Mouse (Mus musculus) kidney, embryonic 14.5 days (tissue): ENCODE measurements around the gene Gm17455. TPM values are rescaled to one million over a fixed set of nuclear protein-coding genes. Genes with fewer than 3 reads are reported as not detected.
A peak's percentile ranks its signal among the peaks of the same experiment; 100 is the strongest.

ENCODE experiments used
- ATAC-seq: fragments of 200-750 bp; cut with Nextera tagmentation; 2 replicates; pipeline ENCODE4 v1.8.0; 2017; ENCODE audit warnings: moderate number of reproducible peaks, mild to moderate bottlenecking, moderate TSS enrichment, moderate library complexity; ENCODE audit not compliant: low FRiP score, low TSS enrichment
- H3K27ac ChIP-seq: fragments of 300-500 bp; sonication (generic); 2 replicates; pipeline ENCODE4 v1.5.1; 2014; ENCODE audit warnings: low read depth, mild to moderate bottlenecking, low read length, moderate library complexity, mixed read lengths
- H3K27me3 ChIP-seq: fragments of 300-500 bp; sonication (generic); 2 replicates; pipeline ENCODE4 v1.6.1; 2014; ENCODE audit warnings: mild to moderate bottlenecking, low read length; ENCODE audit not compliant: control insufficient read depth, insufficient read depth
- H3K36me3 ChIP-seq: fragments of 300-500 bp; sonication (generic); 2 replicates; pipeline ENCODE4 v1.6.1; 2014; ENCODE audit warnings: low read length, mixed read lengths; ENCODE audit not compliant: control insufficient read depth, insufficient read depth
- H3K4me1 ChIP-seq: fragments of 300-500 bp; sonication (generic); 2 replicates; pipeline ENCODE4 v1.6.1; 2014; ENCODE audit warnings: low read length, mixed read lengths; ENCODE audit not compliant: control insufficient read depth, insufficient read depth
- H3K4me2 ChIP-seq: fragments of 300-500 bp; sonication (generic); replicated peaks from 2 replicates; pipeline ENCODE4 v1.6.1; 2014; ENCODE audit warnings: low read depth, mild to moderate bottlenecking, low read length
- H3K4me3 ChIP-seq: fragments of 300-500 bp; sonication (generic); 2 replicates; pipeline ENCODE4 v1.5.1; 2014; ENCODE audit warnings: mild to moderate bottlenecking, low read length
- H3K9ac ChIP-seq: fragments of 300-500 bp; sonication (generic); 2 replicates; pipeline ENCODE4 v1.6.1; 2014; ENCODE audit warnings: low read depth, mild to moderate bottlenecking, low read length, moderate library complexity
- H3K9me3 ChIP-seq: fragments of 300-500 bp; sonication (generic); 2 replicates; pipeline ENCODE4 v1.6.1; 2016; ENCODE audit warnings: low read length; ENCODE audit not compliant: control insufficient read depth
- WGBS: fragments of 180-500 bp; shearing (Covaris S2); extraction: QIAGEN DNeasy Blood & Tissue Kit; methylation state at CpG from one replicate; pipeline ENCODE4 v1.1.7; 2014; 5-methylcytosine and 5-hydroxymethylcytosine counted together
- polyA plus RNA-seq: library from polyadenylated mRNA; unstranded; fragments of >200 nt; fragmentation: Nextera tagmentation; extraction: Ambion mirVana; gene quantifications from 2 replicates; pipeline ENCODE4 v1.2.1, GENCODE M21; 2014

The Gm17455 gene
- polyA plus RNA-seq, 1 experiment from 2014 or later = 1.0 TPM

GRCm38 (mm10) chr10:60370098-60370497 lies 29.4 kb upstream of the Gm17455 start:
- Histone ChIP-seq H3K4me2 (no peak overlapping the region), H3K27ac (no peak overlapping the region), H3K36me3 (no peaks in the 10 kb centered on the region), H3K4me1 (0 out of 2 replicates have a peak, but pooled peaks cover 6% of the 10 kb centered on the region), H3K4me3 (no peak overlapping the region), H3K9me3 (no peaks in the 10 kb centered on the region), H3K27me3 (no peaks in the 10 kb centered on the region), H3K9ac (no peak overlapping the region)
- no peak for ATAC-seq
- 68% methylated on average over 2 of the region's 2 CpGs for WGBS

- H3K9ac ChIP-seq = no peak overlapping the region
- no peaks in the 10 kb centered on the region for H3K27me3 ChIP-seq
- 81% methylated on average over 5 of the region's 5 CpGs for WGBS
- no peak overlapping the region for H3K27ac ChIP-seq
- H3K4me2 ChIP-seq = no peak overlapping the region
- H3K9me3 ChIP-seq = no peaks in the 10 kb centered on the region
- H3K4me3 ChIP-seq = no peak overlapping the region
- H3K4me1 ChIP-seq = 0 out of 2 replicates have a peak, but pooled peaks cover 6% of the 10 kb centered on the region
- no peaks in the 10 kb centered on the region for H3K36me3 ChIP-seq
- no peak for ATAC-seq
Measured at GRCm38 (mm10) chr10:60370601-60371061, 28.9 kb upstream of the Gm17455 start.

- no peaks in the 10 kb centered on the region for H3K9me3 ChIP-seq
- no peak for ATAC-seq
- 78% methylated on average over 5 of the region's 5 CpGs for WGBS
- no peak overlapping the region for H3K4me2 ChIP-seq
- H3K36me3 ChIP-seq = no peaks in the 10 kb centered on the region
- H3K4me3 ChIP-seq = no peak overlapping the region
- H3K9ac ChIP-seq = no peak overlapping the region
- 0 out of 2 replicates have a peak, but pooled peaks cover 6% of the 10 kb centered on the region for H3K4me1 ChIP-seq
- H3K27me3 ChIP-seq = no peaks in the 10 kb centered on the region
- no peak overlapping the region for H3K27ac ChIP-seq
Measured at GRCm38 (mm10) chr10:60371596-60372386, 27.7 kb upstream of the Gm17455 start.

GRCm38 (mm10) chr10:60373543-60373936 lies 26.0 kb upstream of the Gm17455 start:
- WGBS = 42% methylated on average over 6 of the region's 6 CpGs
- Histone ChIP-seq H3K4me2 (no peak overlapping the region), H3K4me3 (no peak overlapping the region), H3K4me1 (0 out of 2 replicates have a peak, but pooled peaks cover 6% of the 10 kb centered on the region), H3K36me3 (no peaks in the 10 kb centered on the region), H3K27ac (no peak overlapping the region; the same call in 1 of the 2 replicates), H3K27me3 (no peaks in the 10 kb centered on the region), H3K9me3 (no peaks in the 10 kb centered on the region), H3K9ac (no peak overlapping the region)
- ATAC-seq = no peak

GRCm38 (mm10) chr10:60373937-60374578 lies 25.5 kb upstream of the Gm17455 start:
- ATAC-seq = 0 out of 2 replicates have a peak, but pooled peaks have one; percentile 24
- no peak overlapping the region for H3K9ac ChIP-seq
- 43% methylated on average over 8 of the region's 8 CpGs for WGBS
- 0 out of 2 replicates have a peak, but pooled peaks cover 6% of the 10 kb centered on the region for H3K4me1 ChIP-seq
- no peak overlapping the region for H3K4me3 ChIP-seq
- no peak overlapping the region for H3K4me2 ChIP-seq
- no peaks in the 10 kb centered on the region for H3K9me3 ChIP-seq
- H3K36me3 ChIP-seq = no peaks in the 10 kb centered on the region
- no peak overlapping the region for H3K27ac ChIP-seq
- H3K27me3 ChIP-seq = no peaks in the 10 kb centered on the region

- H3K9me3 ChIP-seq = no peaks in the 10 kb centered on the region
- 0 out of 2 replicates have a peak, but pooled peaks have one; percentile 28 for ATAC-seq
- no peak overlapping the region for H3K4me3 ChIP-seq
- no peak overlapping the region for H3K27ac ChIP-seq
- no peak overlapping the region for H3K9ac ChIP-seq
- 91% methylated on average over 16 of the region's 16 CpGs for WGBS
- no peaks in the 10 kb centered on the region for H3K36me3 ChIP-seq
- no peak overlapping the region for H3K4me2 ChIP-seq
- 0 out of 2 replicates have a peak, but pooled peaks cover 6% of the 10 kb centered on the region for H3K4me1 ChIP-seq
- H3K27me3 ChIP-seq = no peaks in the 10 kb centered on the region
Measured at GRCm38 (mm10) chr10:60376704-60377103, 22.8 kb upstream of the Gm17455 start.

- 71% methylated on average over 9 of the region's 9 CpGs for WGBS
- no peaks in the 10 kb centered on the region for H3K9me3 ChIP-seq
- no peaks in the 10 kb centered on the region for H3K36me3 ChIP-seq
- H3K9ac ChIP-seq = no peak overlapping the region
- H3K27me3 ChIP-seq = no peaks in the 10 kb centered on the region
- no peaks in the 10 kb centered on the region for H3K4me1 ChIP-seq
- no peak overlapping the region for H3K4me3 ChIP-seq
- no peak for ATAC-seq
- no peak overlapping the region for H3K27ac ChIP-seq
- no peak overlapping the region for H3K4me2 ChIP-seq
Measured at GRCm38 (mm10) chr10:60379419-60379957, 20.0 kb upstream of the Gm17455 start.

GRCm38 (mm10) chr10:60380229-60380628 lies 19.3 kb upstream of the Gm17455 start:
- H3K9me3 ChIP-seq = no peaks in the 10 kb centered on the region
- H3K36me3 ChIP-seq = no peaks in the 10 kb centered on the region
- H3K4me3 ChIP-seq = no peak overlapping the region
- no peaks in the 10 kb centered on the region for H3K4me1 ChIP-seq
- ATAC-seq = no peak
- H3K27ac ChIP-seq = no peak overlapping the region
- H3K27me3 ChIP-seq = no peaks in the 10 kb centered on the region
- no peak overlapping the region for H3K4me2 ChIP-seq
- H3K9ac ChIP-seq = no peak overlapping the region
- 73% methylated on average over 3 of the region's 3 CpGs for WGBS
